Mouse (Mus musculus) embryonic facial prominence, embryonic 15.5 days (tissue): ENCODE results near the gene Gm20662. TPM values are rescaled to one million over a fixed set of nuclear protein-coding genes. Genes with fewer than 3 reads are reported as not detected.

Source experiments
- ATAC-seq: fragments of 200-750 bp; cut with Nextera tagmentation; 2 replicates; pipeline ENCODE4 v1.8.0; 2017; ENCODE audit warnings: low read depth, moderate TSS enrichment; ENCODE audit not compliant: insufficient number of reproducible peaks, low FRiP score, low TSS enrichment
- H3K27ac ChIP-seq: fragments of 300-500 bp; sonication (generic); replicated peaks from 2 replicates; pipeline ENCODE4 v1.5.1; 2015; ENCODE audit warnings: mild to moderate bottlenecking, inconsistent platforms
- H3K27me3 ChIP-seq: fragments of 300-500 bp; sonication (generic); 2 replicates; pipeline ENCODE4 v1.6.1; 2015; ENCODE audit warnings: inconsistent platforms
- H3K36me3 ChIP-seq: fragments of 300-500 bp; sonication (generic); 2 replicates; pipeline ENCODE4 v1.6.1; 2015; ENCODE audit warnings: mild to moderate bottlenecking, inconsistent platforms
- H3K4me1 ChIP-seq: fragments of 300-500 bp; sonication (generic); 2 replicates; pipeline ENCODE4 v1.6.1; 2015; ENCODE audit warnings: inconsistent platforms
- H3K4me2 ChIP-seq: fragments of 300-500 bp; sonication (generic); replicated peaks from 2 replicates; pipeline ENCODE4 v1.6.1; 2015; ENCODE audit warnings: mild to moderate bottlenecking, inconsistent platforms
- H3K4me3 ChIP-seq: fragments of 300-500 bp; sonication (generic); replicated peaks from 2 replicates; pipeline ENCODE4 v1.5.1; 2015; ENCODE audit warnings: mild to moderate bottlenecking, inconsistent platforms
- H3K9ac ChIP-seq: fragments of 300-500 bp; sonication (generic); 2 replicates; pipeline ENCODE4 v1.6.1; 2015; ENCODE audit warnings: inconsistent platforms
- H3K9me3 ChIP-seq: fragments of 300-500 bp; sonication (generic); replicated peaks from 2 replicates; pipeline ENCODE4 v1.6.1; 2016; ENCODE audit warnings: inconsistent platforms
- WGBS: fragments of 180-500 bp; shearing (Covaris S2); methylation state at CpG from one replicate; pipeline ENCODE4 v1.1.7; 2015; 5-methylcytosine and 5-hydroxymethylcytosine counted together
- polyA plus RNA-seq: library from polyadenylated mRNA; unstranded; fragments of >200 nt; fragmentation: Nextera tagmentation; extraction: Ambion mirVana; gene quantifications from 2 replicates; pipeline ENCODE4 v1.2.1, GENCODE M21; 2015

Gene Gm20662
- polyA plus RNA-seq, 1 experiment from 2014 or later = 0.52 TPM

- ATAC-seq = no peak
- no peak overlapping the region for H3K9ac ChIP-seq
- H3K9me3 ChIP-seq = no peaks in the 10 kb centered on the region
- 87% methylated on average over 4 of the region's 4 CpGs for whole genome bisulfite sequencing
- H3K27me3 ChIP-seq = no peaks in the 10 kb centered on the region
- peaks cover 41% of the 10 kb centered on the region for H3K36me3 ChIP-seq
- H3K27ac ChIP-seq = no peak overlapping the region
- H3K4me1 ChIP-seq = no peaks in the 10 kb centered on the region
- H3K4me3 ChIP-seq = no peak overlapping the region
- no peak overlapping the region for H3K4me2 ChIP-seq
Measured at GRCm38 (mm10) chr9:108071801-108072200, 75.7 kb downstream of the Gm20662 start.

- no peak overlapping the region for H3K4me2 ChIP-seq
- 73% methylated on average over 9 of the region's 9 CpGs for WGBS
- H3K36me3 ChIP-seq = peaks cover 35% of the 10 kb centered on the region
- no peak overlapping the region for H3K9ac ChIP-seq
- H3K4me3 ChIP-seq = no peak overlapping the region
- no peak overlapping the region for H3K27ac ChIP-seq
- H3K4me1 ChIP-seq = no peaks in the 10 kb centered on the region
- H3K27me3 ChIP-seq = no peaks in the 10 kb centered on the region
- H3K9me3 ChIP-seq = no peaks in the 10 kb centered on the region
- ATAC-seq = no peak
Measured at GRCm38 (mm10) chr9:108072481-108072924, 76.4 kb downstream of the Gm20662 start.

- 66% methylated on average over 7 of the region's 7 CpGs for WGBS
- no peak overlapping the region for H3K4me2 ChIP-seq
- H3K27ac ChIP-seq = no peak overlapping the region
- ATAC-seq = no peak
- H3K4me1 ChIP-seq = peaks cover 7% of the 10 kb centered on the region
- no peak overlapping the region for H3K4me3 ChIP-seq
- peaks cover 31% of the 10 kb centered on the region for H3K36me3 ChIP-seq
- no peaks in the 10 kb centered on the region for H3K9me3 ChIP-seq
- H3K9ac ChIP-seq = no peak overlapping the region
- H3K27me3 ChIP-seq = no peaks in the 10 kb centered on the region
Measured at GRCm38 (mm10) chr9:108073141-108073930, 77.2 kb downstream of the Gm20662 start.

GRCm38 (mm10) chr9:108080168-108080567 is 84.0 kb downstream of the Gm20662 start, which contains the start of gene Mst1:
Mst1 (plus strand) TSS chr9:108080436.
- ATAC-seq = no peak
- peak within 1 kb of the TSS; percentile 68 for H3K4me3 ChIP-seq
- H3K9ac ChIP-seq = peak within 1 kb of the TSS; percentile 82
- peak within 1 kb of the TSS; percentile 30; the same call in 1 of the 2 replicates for H3K27ac ChIP-seq
- 53% methylated on average over 5 of the region's 5 CpGs for WGBS
- H3K4me1 ChIP-seq = peaks cover 31% of the 10 kb centered on the region
- H3K27me3 ChIP-seq = peaks cover 33% of the 10 kb centered on the region
- peak within 1 kb of the TSS; percentile 67 for H3K4me2 ChIP-seq
- no peaks in the 10 kb centered on the region for H3K9me3 ChIP-seq
- H3K36me3 ChIP-seq = peaks cover 10% of the 10 kb centered on the region

GRCm38 (mm10) chr9:108082549-108082948 is 86.4 kb downstream of the Gm20662 start:
- Histone ChIP-seq H3K4me1 (peaks cover 31% of the 10 kb centered on the region), H3K27ac (no peak overlapping the region), H3K4me2 (peak overlapping the region; percentile 36), H3K36me3 (peaks cover 34% of the 10 kb centered on the region), H3K9me3 (no peaks in the 10 kb centered on the region), H3K9ac (no peak overlapping the region), H3K4me3 (peak overlapping the region; percentile 12; the same call in 1 of the 2 replicates), H3K27me3 (peaks cover 33% of the 10 kb centered on the region)
- no peak for ATAC-seq
- WGBS = 4% methylated on average over 19 of the region's 19 CpGs

- peaks cover 33% of the 10 kb centered on the region for H3K27me3 ChIP-seq
- WGBS = 31% methylated on average over 12 of the region's 12 CpGs
- peak within 1 kb of the TSS; percentile 36 for H3K4me2 ChIP-seq
- no peak within 1 kb of the TSS for H3K27ac ChIP-seq
- H3K4me3 ChIP-seq = peak within 1 kb of the TSS; percentile 12; the same call in 1 of the 2 replicates
- no peak for ATAC-seq
- H3K9ac ChIP-seq = no peak within 1 kb of the TSS
- H3K36me3 ChIP-seq = peaks cover 38% of the 10 kb centered on the region
- no peaks in the 10 kb centered on the region for H3K9me3 ChIP-seq
- peaks cover 28% of the 10 kb centered on the region for H3K4me1 ChIP-seq
Measured at GRCm38 (mm10) chr9:108082988-108083431, 86.9 kb downstream of the Gm20662 start, which contains the start of gene Rnf123. Rnf123 (minus strand) TSS chr9:108083346.

GRCm38 (mm10) chr9:108083561-108083960 is 87.4 kb downstream of the Gm20662 start:
- H3K4me3 ChIP-seq = no peak overlapping the region
- 85% methylated on average over 6 of the region's 6 CpGs for WGBS
- peaks cover 44% of the 10 kb centered on the region for H3K36me3 ChIP-seq
- H3K4me2 ChIP-seq = no peak overlapping the region
- no peak overlapping the region for H3K9ac ChIP-seq
- no peaks in the 10 kb centered on the region for H3K9me3 ChIP-seq
- H3K27ac ChIP-seq = no peak overlapping the region
- peaks cover 33% of the 10 kb centered on the region for H3K27me3 ChIP-seq
- ATAC-seq = no peak
- H3K4me1 ChIP-seq = peaks cover 22% of the 10 kb centered on the region

- 89% methylated on average over 4 of the region's 4 CpGs for WGBS
- no peak overlapping the region for H3K4me2 ChIP-seq
- no peak for ATAC-seq
- no peak overlapping the region for H3K4me3 ChIP-seq
- peaks cover 15% of the 10 kb centered on the region for H3K4me1 ChIP-seq
- no peak overlapping the region for H3K27ac ChIP-seq
- H3K9me3 ChIP-seq = no peaks in the 10 kb centered on the region
- H3K27me3 ChIP-seq = peaks cover 33% of the 10 kb centered on the region
- no peak overlapping the region for H3K9ac ChIP-seq
- H3K36me3 ChIP-seq = peaks cover 61% of the 10 kb centered on the region
Measured at GRCm38 (mm10) chr9:108085261-108085660, 89.1 kb downstream of the Gm20662 start.

- WGBS = 93% methylated on average over 7 of the region's 7 CpGs
- Histone ChIP-seq H3K9ac (no peak overlapping the region), H3K9me3 (no peaks in the 10 kb centered on the region), H3K27me3 (no peaks in the 10 kb centered on the region), H3K4me2 (no peak overlapping the region), H3K4me1 (peaks cover 20% of the 10 kb centered on the region), H3K27ac (no peak overlapping the region), H3K36me3 (peaks cover 71% of the 10 kb centered on the region), H3K4me3 (no peak overlapping the region)
- no peak for ATAC-seq
Measured at GRCm38 (mm10) chr9:108090611-108091120, 94.5 kb downstream of the Gm20662 start.

GRCm38 (mm10) chr9:108093586-108093985 is 97.4 kb downstream of the Gm20662 start:
- H3K4me1 ChIP-seq = peaks cover 22% of the 10 kb centered on the region
- H3K27ac ChIP-seq = no peak overlapping the region
- ATAC-seq = no peak
- peaks cover 42% of the 10 kb centered on the region for H3K36me3 ChIP-seq
- 66% methylated on average over 10 of the region's 10 CpGs for WGBS
- H3K4me2 ChIP-seq = peak overlapping the region; percentile 93
- peak overlapping the region; percentile 60 for H3K4me3 ChIP-seq
- peak overlapping the region; percentile 31; the same call in 1 of the 2 replicates for H3K9ac ChIP-seq
- H3K9me3 ChIP-seq = no peaks in the 10 kb centered on the region
- H3K27me3 ChIP-seq = no peaks in the 10 kb centered on the region

- Histone ChIP-seq H3K9ac (peak within 1 kb of the TSS; percentile 42), H3K36me3 (peaks cover 34% of the 10 kb centered on the region), H3K4me1 (peaks cover 22% of the 10 kb centered on the region), H3K4me3 (peak within 1 kb of the TSS; percentile 60), H3K27ac (peak within 1 kb of the TSS; percentile 68), H3K9me3 (no peaks in the 10 kb centered on the region), H3K4me2 (peak within 1 kb of the TSS; percentile 93), H3K27me3 (no peaks in the 10 kb centered on the region)
- under 1% methylated on average over 52 of the region's 52 CpGs for WGBS
- peak; percentile 92 for ATAC-seq
Measured at GRCm38 (mm10) chr9:108094184-108094941, 98.2 kb downstream of the Gm20662 start, which contains the start of gene Apeh. Apeh (minus strand) TSS chr9:108094606.
